Mouse (Mus musculus) G1E (cell line): ENCODE measurements around the gene Ppp2r5d.

Source experiments
- CTCF ChIP-seq: IDR thresholded peaks from 2 replicates; pipeline ENCODE4 v1.5.1; 2012; ENCODE audit warnings: low read depth, low read length, inconsistent platforms, mixed read lengths
- GATA1 ChIP-seq: IDR thresholded peaks from 2 replicates; pipeline ENCODE4 v1.6.1; 2012; ENCODE audit warnings: borderline replicate concordance, low read length, inconsistent platforms, mixed read lengths
- TAL1 ChIP-seq: conservative IDR thresholded peaks from 2 replicates; pipeline ENCODE4 v1.6.1; 2012; ENCODE audit warnings: low read depth, low read length, inconsistent platforms, mixed read lengths

GRCm38 (mm10) chr17:46682654-46683389, 22.1 kb downstream of the Ppp2r5d start:
- no peak for TF ChIP-seq CTCF
- TF ChIP-seq TAL1, result no peak
- no peak for TF ChIP-seq GATA1
